ENCODE assay signal across 12 mouse cellular contexts in genomic region chr2:132514353-132514752, GRCm38 (mm10).
DNase-seq lines count a peak whose midpoint lies in the region; TF ChIP-seq lines count a peak whose summit lies in the region.
"Had no signal": no experiment of that assay in that cellular context is flagged by ENCODE, and none has a peak within 500 bp of the region (broad histone marks: within the 10 kb centered on the region; RNA-seq: fewer than 3 reads in every experiment).

No protein-coding gene starts in this region.

- H3K27ac ChIP-seq in thymus, adult 2 months (ENCODE audit: control insufficient read depth, insufficient read depth, low read length) = peak overlapping the region; percentile 99
- no peak overlapping the region for H3K27ac ChIP-seq in gastrocnemius, adult 2 months
- H3K27ac ChIP-seq: embryonic facial prominence, embryonic 15.5 days; heart, adult 2 months had no signal

- no peaks in the 10 kb centered on the region for H3K36me3 ChIP-seq in thymus, adult 2 months (ENCODE audit: control insufficient read depth, insufficient read depth, low read length)
- H3K36me3 ChIP-seq: embryonic facial prominence, embryonic 15.5 days had no signal

- TF ChIP-seq POLR2A in thymus, adult 2 months (IDR thresholded peaks at IDR 0.05; ENCODE audit: control insufficient read depth, extremely low read depth, insufficient read depth, low read length, poor library complexity) = no peak

- H3K4me1 ChIP-seq in thymus, adult 2 months (replicated peaks; ENCODE audit: control insufficient read depth, insufficient read depth, low read length) = peaks cover 59% of the 10 kb centered on the region

- no peaks in the 10 kb centered on the region for H3K27me3 ChIP-seq in thymus, adult 2 months (ENCODE audit: control insufficient read depth, insufficient read depth, low read length)
- H3K27me3 ChIP-seq: embryonic facial prominence, embryonic 15.5 days had no signal

- no peak for TF ChIP-seq CTCF in thymus, adult 2 months (IDR thresholded peaks at IDR 0.05; ENCODE audit: borderline replicate concordance, control insufficient read depth, extremely low read depth, insufficient read depth, low read length, poor library complexity)
- TF ChIP-seq CTCF in gastrocnemius, adult 2 months (IDR thresholded peaks at IDR 0.05) = no peak

- peak; percentile 30 to 32 for DNase-seq in heart, adult 9 months (ENCODE audit: low spot score in 2 of 2)
- no peak for DNase-seq in heart, adult 8-10 months (ENCODE audit: low spot score)
- peak; percentile 38 for DNase-seq in thymus, adult 2 months
- no peak for DNase-seq in thymus, postnatal 0 days (ENCODE audit: low spot score)
- DNase-seq in layer of hippocampus, postnatal 25 days (ENCODE audit: extremely low spot score in 1 of 2, low spot score in 1 of 2) = peak; percentile 31 to 36
- DNase-seq in gastrocnemius, adult 2 months = no peak
- DNase-seq in Muller cell, postnatal 12 days (ENCODE audit: inconsistent ontology term) = no peak
- no peak for DNase-seq in adrenal gland, postnatal 14 days
- DNase-seq: kidney, adult 2 months had no signal

- peak overlapping the region; percentile 15 for H3K4me3 ChIP-seq in thymus, adult 2 months (ENCODE audit: control insufficient read depth, insufficient read depth, low read length)
- no peak overlapping the region for H3K4me3 ChIP-seq in gastrocnemius, adult 2 months
- H3K4me3 ChIP-seq: embryonic facial prominence, embryonic 15.5 days; heart, adult 2 months; myocyte had no signal

- intact Hi-C loops in gastrocnemius, adult 2 months (cut with DNase I) = no loop called here

- 9% methylated on average over 6 of the region's 6 CpGs for WGBS in thymus, adult 2 months

Comparison
In these comparisons a context has a peak if more than half of its experiments do, and no peak if none do; other contexts are left out.
1. DNase-seq: peak in heart, adult 9 months (2 of 2), thymus, adult 2 months (single experiment) and layer of hippocampus, postnatal 25 days (2 of 2); none in heart, adult 8-10 months (single experiment), thymus, postnatal 0 days (single experiment), gastrocnemius, adult 2 months (single experiment), Muller cell, postnatal 12 days (single experiment) and adrenal gland, postnatal 14 days (single experiment).